13 mouse cellular contexts compared by ENCODE assay signal in genomic region chr4:138021651-138022050, GRCm38 (mm10).
"Had no signal": no experiment of that assay in that cellular context is flagged by ENCODE, and none has a peak within 500 bp of the region (broad histone marks: within the 10 kb centered on the region; RNA-seq: fewer than 3 reads in every experiment).

No protein-coding gene starts in this region.

- H3K27ac ChIP-seq: kidney, embryonic 15.5 days; limb, embryonic 13.5 days; liver, embryonic 14.5 days; neural tube, embryonic 12.5 days; stomach, embryonic 15.5 days had no signal

- DNase-seq: kidney, adult 2 months; kidney, postnatal 14 days; left cerebral cortex, postnatal 4 days; lung, adult 18-20 months; right cerebral cortex, postnatal 14 days; thymus, adult 2 months; thymus, postnatal 36 days had no signal

- H3K9me3 ChIP-seq: kidney, embryonic 15.5 days; limb, embryonic 13.5 days; neural tube, embryonic 12.5 days; stomach, embryonic 15.5 days had no signal

- H3K9ac ChIP-seq: kidney, embryonic 15.5 days; limb, embryonic 13.5 days; liver, embryonic 14.5 days; neural tube, embryonic 12.5 days; stomach, embryonic 15.5 days had no signal

- H3K27me3 ChIP-seq: kidney, embryonic 15.5 days; limb, embryonic 13.5 days; neural tube, embryonic 12.5 days; stomach, embryonic 15.5 days had no signal

- H3K4me3 ChIP-seq: kidney, embryonic 15.5 days; limb, embryonic 13.5 days; myocyte; neural tube, embryonic 12.5 days; stomach, embryonic 15.5 days had no signal

- H3K4me2 ChIP-seq: kidney, embryonic 15.5 days; limb, embryonic 13.5 days; neural tube, embryonic 12.5 days; stomach, embryonic 15.5 days had no signal
